Mouse (Mus musculus) midbrain, embryonic 14.5 days (tissue): Measurements from ENCODE around the gene Stk4. TPM values are rescaled to one million over a fixed set of nuclear protein-coding genes. Genes with fewer than 3 reads are reported as not detected.

ENCODE experiments used
- ATAC-seq: fragments of 200-750 bp; cut with Nextera tagmentation; 2 replicates; pipeline ENCODE4 v1.8.0; 2017; ENCODE audit warnings: moderate number of reproducible peaks, moderate library complexity; ENCODE audit not compliant: low FRiP score, low TSS enrichment
- DNase-seq: peaks from one replicate; pipeline ENCODE4 v3.0.0-alpha.2; 2015
- H3K27ac ChIP-seq: fragments of 300-500 bp; sonication (generic); replicated peaks from 2 replicates; pipeline ENCODE4 v1.5.1; 2014; ENCODE audit warnings: mild to moderate bottlenecking, low read depth, low read length, moderate library complexity
- H3K27me3 ChIP-seq: fragments of 300-500 bp; sonication (generic); 2 replicates; pipeline ENCODE4 v1.6.1; 2014; ENCODE audit warnings: low read length, control low read depth, mixed read lengths; ENCODE audit not compliant: control insufficient read depth, insufficient read depth
- H3K36me3 ChIP-seq: fragments of 300-500 bp; sonication (generic); 2 replicates; pipeline ENCODE4 v1.6.1; 2014; ENCODE audit warnings: low read length, control low read depth; ENCODE audit not compliant: control insufficient read depth, insufficient read depth
- H3K4me1 ChIP-seq: fragments of 300-500 bp; sonication (generic); 2 replicates; pipeline ENCODE4 v1.6.1; 2014; ENCODE audit warnings: mild to moderate bottlenecking, antibody characterized with exemption, low read length, control low read depth; ENCODE audit not compliant: control insufficient read depth, insufficient read depth
- H3K4me2 ChIP-seq: fragments of 300-500 bp; sonication (generic); 2 replicates; pipeline ENCODE4 v1.6.1; 2014; ENCODE audit warnings: mild to moderate bottlenecking, low read length, moderate library complexity
- H3K4me3 ChIP-seq: fragments of 300-500 bp; sonication (generic); replicated peaks from 2 replicates; pipeline ENCODE4 v1.5.1; 2014; ENCODE audit warnings: low read depth, low read length
- H3K9ac ChIP-seq: fragments of 300-500 bp; sonication (generic); replicated peaks from 2 replicates; pipeline ENCODE4 v1.6.1; 2014; ENCODE audit warnings: mild to moderate bottlenecking, low read length, moderate library complexity
- H3K9me3 ChIP-seq: fragments of 300-500 bp; sonication (generic); 2 replicates; pipeline ENCODE4 v1.6.1; 2016; ENCODE audit warnings: low read length, control low read depth, mixed read lengths; ENCODE audit not compliant: control insufficient read depth
- WGBS: fragments of 180-500 bp; shearing (Covaris S2); extraction: QIAGEN DNeasy Blood & Tissue Kit; methylation state at CpG from one replicate; pipeline ENCODE4 v1.1.7; 2014; 5-methylcytosine and 5-hydroxymethylcytosine counted together
- polyA plus RNA-seq: library from polyadenylated mRNA; unstranded; fragments of >200 nt; fragmentation: Nextera tagmentation; extraction: Ambion mirVana; gene quantifications from 2 replicates; pipeline ENCODE4 v1.2.1, GENCODE M21; 2014

Gene Stk4
- polyA plus RNA-seq, 1 experiment from 2014 or later = 35.0 TPM

DNA sequence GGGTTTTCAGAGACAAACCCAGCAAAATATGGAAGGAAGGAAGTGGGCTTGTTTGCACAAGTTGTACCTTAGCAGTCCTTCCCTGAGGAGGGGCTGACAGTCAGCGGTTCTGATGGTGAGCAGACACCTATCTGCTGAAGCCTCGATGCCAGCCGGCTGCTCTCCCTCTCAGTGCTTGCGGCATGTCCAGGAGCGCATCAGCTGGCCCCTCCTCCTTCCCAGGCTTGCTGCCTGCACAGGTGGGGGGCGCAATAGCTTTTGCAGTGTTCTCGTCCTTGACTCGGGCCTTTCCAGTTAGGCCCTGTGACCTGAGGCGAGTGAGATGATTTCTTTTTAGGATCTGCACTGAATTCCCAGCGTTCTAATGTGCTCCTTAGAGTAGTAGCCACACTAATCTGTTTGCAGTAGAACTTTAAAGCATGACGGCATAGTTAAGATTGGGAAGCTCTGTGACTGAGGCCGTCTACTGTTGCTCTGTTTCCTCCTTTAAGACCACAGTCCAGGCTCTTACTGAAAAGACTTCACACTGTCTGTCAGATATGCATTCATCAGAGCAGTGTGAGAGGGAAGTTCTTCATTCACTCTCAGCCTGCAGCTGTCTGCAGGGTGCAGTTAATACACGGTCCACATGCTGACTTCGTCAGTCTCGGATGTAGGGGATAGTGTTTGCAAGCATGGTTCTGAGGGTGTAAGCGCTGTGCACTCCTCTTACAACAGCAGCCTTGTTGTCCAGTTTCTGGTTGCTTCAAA lies 37.2 kb downstream of the Stk4 start:
- Histone ChIP-seq H3K9me3 (no peaks in the 10 kb centered on the region), H3K27me3 (no peaks in the 10 kb centered on the region), H3K36me3 (peaks cover 40% of the 10 kb centered on the region), H3K27ac (no peak overlapping the region), H3K4me3 (no peak overlapping the region), H3K4me2 (no peak overlapping the region), H3K4me1 (no peaks in the 10 kb centered on the region), H3K9ac (no peak overlapping the region)
- no peak for ATAC-seq
- WGBS = 56% methylated on average over 16 of the region's 16 CpGs
- no peak for DNase-seq

DNA sequence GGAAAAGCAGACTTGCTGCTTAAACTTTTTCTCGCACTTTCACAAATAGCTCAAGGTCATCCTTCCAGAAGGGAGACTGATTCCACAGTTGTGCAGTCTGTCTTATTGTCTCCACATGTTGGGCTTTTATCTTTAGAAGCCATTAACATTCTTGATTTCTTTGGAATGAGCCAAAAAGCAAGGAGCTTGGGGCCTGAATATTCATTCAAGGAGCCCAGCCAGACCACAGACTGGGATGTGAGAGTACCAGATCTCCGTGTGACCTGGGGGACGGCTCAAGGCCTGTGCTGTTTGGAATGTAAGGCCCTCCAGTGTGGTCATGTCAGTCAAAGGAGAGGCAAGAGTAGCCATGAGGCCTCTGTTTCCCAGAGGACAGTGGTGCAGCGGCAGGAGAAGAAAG lies 38.4 kb downstream of the Stk4 start:
- 44% methylated on average over 4 of the region's 4 CpGs for WGBS
- Histone ChIP-seq H3K4me3 (no peak overlapping the region), H3K4me2 (no peak overlapping the region), H3K4me1 (no peaks in the 10 kb centered on the region), H3K27ac (no peak overlapping the region), H3K9me3 (no peaks in the 10 kb centered on the region), H3K27me3 (no peaks in the 10 kb centered on the region), H3K9ac (no peak overlapping the region), H3K36me3 (peaks cover 35% of the 10 kb centered on the region)
- ATAC-seq = no peak
- no peak for DNase-seq

DNA sequence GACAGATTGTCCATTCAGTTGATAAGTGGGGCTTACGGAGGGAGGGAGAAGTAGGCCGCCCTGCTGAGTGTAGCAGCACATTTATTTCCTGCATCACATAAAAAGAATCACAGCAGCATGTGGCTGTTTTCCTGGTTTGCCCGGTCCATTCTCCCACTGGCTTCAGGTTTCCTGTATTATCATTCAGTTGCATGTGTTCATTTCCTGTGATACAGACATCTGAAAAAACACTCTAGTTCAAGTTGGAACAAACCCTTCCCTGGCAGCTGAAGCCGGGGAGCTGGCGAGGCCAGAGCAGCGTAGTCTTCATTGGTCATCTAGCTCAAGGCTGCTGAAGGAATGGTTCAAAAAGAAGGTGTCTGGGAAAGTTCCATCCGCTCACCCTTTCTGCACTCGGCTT lies 41.4 kb downstream of the Stk4 start:
- Histone ChIP-seq H3K36me3 (peaks cover 26% of the 10 kb centered on the region; the same call in 1 of the 2 replicates), H3K9ac (no peak overlapping the region), H3K27ac (no peak overlapping the region), H3K9me3 (no peaks in the 10 kb centered on the region), H3K4me2 (no peak overlapping the region), H3K4me1 (no peaks in the 10 kb centered on the region), H3K4me3 (no peak overlapping the region), H3K27me3 (no peaks in the 10 kb centered on the region)
- ATAC-seq = no peak
- WGBS = 96% methylated on average over 8 of the region's 8 CpGs
- no peak for DNase-seq

DNA sequence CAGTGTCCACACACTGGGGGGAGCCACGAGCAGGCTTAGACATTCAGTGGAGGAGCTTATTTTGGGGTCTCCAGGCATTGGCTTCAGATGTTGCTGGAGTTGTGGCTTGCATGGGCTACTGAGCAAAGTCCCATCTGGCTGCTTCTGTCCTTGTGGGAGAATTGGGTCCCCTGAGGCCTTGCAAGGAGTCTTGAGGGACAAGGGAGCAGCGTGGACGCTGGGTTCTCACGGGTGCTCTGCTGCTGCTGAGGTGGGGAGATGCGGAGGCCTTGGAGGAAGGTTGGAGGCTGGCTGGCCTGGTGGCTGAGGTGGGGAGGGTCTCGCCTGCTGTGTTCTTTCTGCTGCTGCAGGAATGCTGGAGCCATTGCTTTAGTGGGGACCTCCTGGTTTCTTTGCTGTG lies 43.9 kb downstream of the Stk4 start:
- DNase-seq (no peak), ATAC-seq (no peak)
- Histone ChIP-seq H3K4me3 (no peak overlapping the region), H3K36me3 (peaks cover 26% of the 10 kb centered on the region), H3K9ac (no peak overlapping the region), H3K4me2 (no peak overlapping the region), H3K9me3 (no peaks in the 10 kb centered on the region), H3K27me3 (no peaks in the 10 kb centered on the region), H3K4me1 (no peaks in the 10 kb centered on the region), H3K27ac (no peak overlapping the region)
- 90% methylated on average over 6 of the region's 6 CpGs for WGBS

DNA sequence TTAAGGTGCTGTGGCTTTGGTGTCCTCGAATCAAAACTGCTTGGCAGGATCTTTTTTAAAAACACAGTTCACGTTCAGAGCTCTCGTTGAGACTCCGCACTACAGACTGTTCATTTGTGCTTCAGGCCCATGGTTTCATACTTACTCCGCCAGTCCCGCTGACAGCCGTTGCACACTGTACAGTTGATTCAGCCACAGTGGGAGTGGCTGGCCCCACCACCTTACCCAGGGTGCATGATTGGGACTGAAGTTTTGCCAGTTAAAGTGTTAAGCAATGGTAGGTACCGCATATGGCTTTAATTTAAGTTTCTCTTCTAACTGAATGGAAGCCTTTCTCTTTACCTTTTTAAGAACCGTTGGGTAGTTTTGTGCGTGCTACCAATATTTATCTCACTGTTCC lies 45.4 kb downstream of the Stk4 start:
- no peak overlapping the region for H3K4me2 ChIP-seq
- 94% methylated on average over 10 of the region's 10 CpGs for WGBS
- no peaks in the 10 kb centered on the region for H3K9me3 ChIP-seq
- no peaks in the 10 kb centered on the region for H3K4me1 ChIP-seq
- H3K27ac ChIP-seq = no peak overlapping the region
- H3K4me3 ChIP-seq = no peak overlapping the region
- no peak for DNase-seq
- H3K27me3 ChIP-seq = no peaks in the 10 kb centered on the region
- no peak for ATAC-seq
- no peak overlapping the region for H3K9ac ChIP-seq
- H3K36me3 ChIP-seq = peaks cover 36% of the 10 kb centered on the region

DNA sequence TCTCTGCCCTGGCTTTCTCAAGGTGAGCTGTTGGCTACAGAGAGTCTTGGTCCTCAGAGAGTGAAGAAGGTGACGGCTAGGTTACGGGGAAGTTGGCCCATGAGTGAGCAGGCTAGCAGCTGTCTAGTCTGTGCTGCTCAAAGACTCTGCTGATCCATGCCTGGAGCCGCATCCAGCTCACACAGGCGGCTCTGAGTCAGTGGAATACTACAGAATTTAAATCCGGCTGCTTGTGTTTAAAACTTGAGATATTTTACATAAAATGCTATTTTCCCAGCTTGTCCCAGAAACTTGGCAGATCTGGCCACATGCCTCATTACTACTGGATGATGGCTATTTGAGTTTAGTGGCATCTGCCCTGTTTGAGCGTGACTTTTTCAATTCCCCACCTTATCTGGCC lies 49.4 kb downstream of the Stk4 start:
- Histone ChIP-seq H3K4me2 (no peak overlapping the region), H3K4me1 (no peaks in the 10 kb centered on the region), H3K9ac (no peak overlapping the region), H3K27ac (no peak overlapping the region), H3K9me3 (no peaks in the 10 kb centered on the region), H3K4me3 (no peak overlapping the region), H3K27me3 (no peaks in the 10 kb centered on the region), H3K36me3 (peaks cover 43% of the 10 kb centered on the region)
- ATAC-seq (no peak), DNase-seq (no peak)
- WGBS = 94% methylated on average over 6 of the region's 6 CpGs

DNA sequence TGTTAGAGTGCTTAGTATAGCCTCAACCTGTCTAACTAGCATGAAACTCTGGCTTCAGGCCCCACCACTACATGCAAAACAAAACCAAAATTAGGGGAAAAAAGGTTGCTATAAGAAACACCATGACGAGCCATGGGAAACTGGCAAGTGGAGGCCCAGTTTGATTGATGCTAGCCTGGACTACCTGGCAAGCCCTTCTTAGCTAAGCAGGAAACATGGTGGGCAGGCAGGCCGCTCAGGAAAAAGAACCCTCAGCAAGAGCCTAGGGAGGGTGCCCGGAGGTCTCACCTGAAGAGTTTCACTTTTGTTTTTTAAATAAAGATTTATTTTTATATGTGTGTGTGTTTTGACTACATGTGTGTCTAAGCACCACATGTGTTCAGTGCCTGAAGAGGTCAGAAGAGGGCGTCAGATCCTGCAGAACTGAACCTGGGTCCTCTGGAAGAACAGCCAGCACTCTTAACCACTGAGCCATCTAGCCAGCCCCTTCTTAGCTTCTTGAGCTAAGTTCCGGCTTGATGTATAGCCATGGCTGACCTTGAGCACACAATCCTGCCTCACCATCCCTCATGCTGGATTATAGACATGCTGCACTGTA lies 53.1 kb downstream of the Stk4 start:
- 89% methylated on average over 5 of the region's 5 CpGs for WGBS
- Histone ChIP-seq H3K36me3 (peaks cover 45% of the 10 kb centered on the region), H3K27ac (no peak overlapping the region)

DNA sequence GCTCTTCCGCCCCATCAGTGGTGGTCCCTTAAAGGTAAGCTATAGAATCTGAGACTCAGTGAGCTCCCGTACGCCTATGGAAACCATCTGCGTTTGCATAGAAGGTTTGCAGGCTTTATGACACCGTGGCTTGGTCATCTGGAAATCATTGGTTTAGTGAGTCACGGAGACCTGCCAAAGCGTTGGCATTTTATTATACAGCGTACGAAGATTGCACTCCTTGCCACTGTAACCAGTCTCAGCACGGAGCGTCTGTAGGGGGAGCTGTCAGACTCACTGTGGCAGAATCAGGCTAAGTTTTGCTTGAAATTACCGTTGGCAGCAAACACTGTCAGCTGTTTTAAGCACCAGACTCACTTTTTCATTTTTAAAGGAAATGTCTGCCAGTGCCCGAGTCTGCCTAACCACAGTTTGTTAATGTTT lies 56.4 kb downstream of the Stk4 start:
- DNase-seq (peak; percentile 27), ATAC-seq (no peak)
- Histone ChIP-seq H3K9ac (no peak overlapping the region), H3K4me1 (no peaks in the 10 kb centered on the region), H3K27me3 (no peaks in the 10 kb centered on the region), H3K9me3 (no peaks in the 10 kb centered on the region), H3K27ac (no peak overlapping the region), H3K4me3 (no peak overlapping the region), H3K4me2 (no peak overlapping the region), H3K36me3 (peaks cover 33% of the 10 kb centered on the region)
- WGBS = 87% methylated on average over 13 of the region's 13 CpGs

More for the DNA sequence above, 53.1 kb downstream of the Stk4 start:
- no peaks in the 10 kb centered on the region for H3K27me3 ChIP-seq
- ATAC-seq = no peak
- H3K4me3 ChIP-seq = no peak overlapping the region
- no peak overlapping the region for H3K9ac ChIP-seq
- H3K9me3 ChIP-seq = no peaks in the 10 kb centered on the region
- H3K4me1 ChIP-seq = no peaks in the 10 kb centered on the region
- no peak overlapping the region for H3K4me2 ChIP-seq
- no peak for DNase-seq

DNA sequence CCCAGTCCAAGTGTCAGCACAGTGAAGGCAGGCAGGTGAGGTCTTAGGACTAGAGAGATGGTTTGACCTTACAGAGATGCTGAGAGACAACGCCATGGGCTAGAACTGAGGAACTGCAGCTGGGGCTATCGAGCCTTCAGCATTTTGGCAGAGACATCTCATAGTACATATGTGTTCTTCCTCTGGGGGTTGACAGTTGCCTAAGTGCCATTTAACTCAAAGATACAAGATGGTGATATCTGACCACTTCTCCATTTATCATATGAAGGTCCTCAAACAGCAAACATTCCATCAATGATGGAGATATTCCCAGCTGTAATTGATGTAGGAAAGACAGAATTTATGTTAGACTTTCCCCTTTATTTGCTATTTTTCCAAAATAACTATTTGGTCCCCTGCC lies 57.2 kb downstream of the Stk4 start:
- WGBS = 94% methylated on average over 2 of the region's 2 CpGs

More for the DNA sequence above, 57.2 kb downstream of the Stk4 start:
- Histone ChIP-seq H3K27me3 (no peaks in the 10 kb centered on the region), H3K36me3 (peaks cover 34% of the 10 kb centered on the region), H3K27ac (no peak overlapping the region), H3K4me1 (no peaks in the 10 kb centered on the region), H3K4me3 (no peak overlapping the region), H3K9me3 (no peaks in the 10 kb centered on the region), H3K4me2 (no peak overlapping the region), H3K9ac (no peak overlapping the region)
- ATAC-seq = no peak
- no peak for DNase-seq
